Mouse (Mus musculus): Measurements from ENCODE around the gene Palm2.

DNA sequence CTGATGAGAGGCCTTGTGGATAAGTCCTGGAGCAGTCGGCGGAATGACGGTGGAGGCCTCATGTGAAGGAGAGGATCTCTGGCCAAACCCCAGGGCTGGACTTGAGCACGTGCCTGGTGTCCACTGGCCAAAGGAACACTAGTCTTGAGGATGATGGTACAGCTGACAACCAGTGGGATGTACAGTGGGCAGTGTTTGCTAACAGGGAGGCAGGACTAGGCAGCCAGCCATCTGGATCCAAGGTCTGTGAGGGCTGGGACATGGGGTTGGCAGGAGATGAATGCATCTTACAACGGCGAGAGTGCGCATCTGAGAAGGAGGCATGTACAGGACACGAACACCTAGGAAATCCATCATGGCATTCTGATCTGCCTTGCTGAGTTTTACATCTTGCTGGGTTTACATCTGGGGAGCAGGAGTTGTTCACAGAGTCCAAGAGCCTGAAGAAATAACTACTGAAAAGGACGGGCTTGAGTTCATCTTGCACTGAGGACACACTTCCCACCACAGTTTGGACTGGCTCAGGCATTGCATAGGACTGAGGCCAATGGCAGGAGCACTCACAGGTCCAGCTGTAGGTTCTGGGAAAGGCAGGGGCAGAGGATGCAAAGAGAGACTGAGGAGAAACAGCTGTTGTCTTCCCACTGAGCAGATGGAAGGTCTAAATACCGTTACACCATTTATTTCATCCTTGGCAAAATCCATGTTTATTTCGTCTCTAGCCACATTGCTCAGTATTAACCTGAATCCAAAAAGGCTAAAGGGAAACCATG is 166.8 kb downstream of the Palm2 start:
- TF ChIP-seq CTCF (IDR thresholded peaks at IDR 0.05; ENCODE audit: insufficient read depth, low read length) (no peak), POLR2A (IDR thresholded peaks at IDR 0.05; ENCODE audit: borderline replicate concordance, extremely low read depth, low read depth, low read length) (no peak)
